Mouse (Mus musculus) erythroblast, embryonic 14.5 days (primary cell): ENCODE measurements at regions not wholly inside any gene's neighbourhood (a gene's known extent, or its start where the extent isn't known, plus 50 kb on each side); places are given as distances from the start of the nearest gene placed in this dataset.

Experiments used
- GATA1 ChIP-seq: IDR thresholded peaks from 2 replicates; pipeline ENCODE4 v1.6.1; 2012; ENCODE audit warnings: low read length, inconsistent platforms, mixed read lengths
- TAL1 ChIP-seq: IDR thresholded peaks from 3 replicates; pipeline ENCODE4 v1.6.1; 2012; ENCODE audit warnings: low read length, inconsistent platforms, mixed read lengths

DNA sequence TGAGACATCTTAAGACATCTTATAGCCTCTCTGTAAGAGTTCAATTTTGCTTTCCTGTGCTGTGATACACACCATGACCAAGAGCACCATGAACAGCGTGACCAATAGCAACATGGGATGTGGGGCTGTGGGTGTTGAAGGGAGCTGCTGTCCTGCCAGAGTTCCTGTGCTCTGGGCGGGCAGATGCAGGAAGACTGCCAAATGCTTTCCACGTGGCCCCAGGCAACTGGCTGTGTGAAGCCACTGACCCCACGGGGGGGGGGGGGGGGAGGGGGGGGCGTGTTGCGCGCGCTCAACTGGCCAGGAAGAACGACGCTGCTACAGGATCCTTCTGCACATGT lies 104.5 kb upstream of the Ipo5 start:
- TF ChIP-seq TAL1 (no peak), GATA1 (no peak)
